Mouse (Mus musculus) G1E (cell line): ENCODE measurements around the gene Oxsm. TPM values are rescaled to one million over a fixed set of nuclear protein-coding genes. Genes with fewer than 3 reads are reported as not detected.
A peak's percentile ranks its signal among the peaks of the same experiment; 100 is the strongest.

Source experiments
- ATAC-seq: 2 replicates; pipeline ENCODE4 v1.8.0; 2016; ENCODE audit warnings: mild to moderate bottlenecking; ENCODE audit not compliant: insufficient number of reproducible peaks, poor library complexity, low FRiP score, severe bottlenecking; ENCODE audit errors: extremely low read depth
- DNase-seq: peaks from one replicate; pipeline ENCODE4 v3.0.0; 2012; ENCODE audit warnings: low spot score
- H3K27me3 ChIP-seq: 2 replicates; pipeline ENCODE4 v1.6.1; 2012; ENCODE audit warnings: mild to moderate bottlenecking, low read length, inconsistent platforms; ENCODE audit not compliant: insufficient read depth
- H3K36me3 ChIP-seq: replicated peaks from 2 replicates; pipeline ENCODE3; 2012; ENCODE audit warnings: mild to moderate bottlenecking, inconsistent platforms
- H3K4me1 ChIP-seq: 2 replicates; pipeline ENCODE4 v1.6.1; 2012; ENCODE audit warnings: low read depth, low read length, inconsistent platforms, mixed read lengths; ENCODE audit not compliant: insufficient read depth
- H3K4me3 ChIP-seq: 2 replicates; pipeline ENCODE4 v1.5.1; 2012; ENCODE audit warnings: low read depth, mild to moderate bottlenecking, inconsistent platforms, low read length, moderate library complexity, mixed read lengths
- H3K9me3 ChIP-seq: replicated peaks from 2 replicates; pipeline ENCODE4 v1.6.1; 2012; ENCODE audit warnings: inconsistent platforms
- CTCF ChIP-seq: IDR thresholded peaks from 2 replicates; pipeline ENCODE4 v1.5.1; 2012; ENCODE audit warnings: low read depth, low read length, inconsistent platforms, mixed read lengths
- GATA1 ChIP-seq: IDR thresholded peaks from 2 replicates; pipeline ENCODE4 v1.6.1; 2012; ENCODE audit warnings: borderline replicate concordance, low read length, inconsistent platforms, mixed read lengths
- GATA2 ChIP-seq: IDR thresholded peaks from 2 replicates; pipeline ENCODE4 v1.6.1; 2012; ENCODE audit warnings: low read depth, low read length, inconsistent platforms, borderline replicate concordance
- POLR2AphosphoS5 ChIP-seq: IDR thresholded peaks from 2 replicates; pipeline ENCODE4 v1.6.1; 2012; ENCODE audit warnings: low read depth, low read length, inconsistent platforms; ENCODE audit not compliant: insufficient replicate concordance
- TAL1 ChIP-seq: conservative IDR thresholded peaks from 2 replicates; pipeline ENCODE4 v1.6.1; 2012; ENCODE audit warnings: low read depth, low read length, inconsistent platforms, mixed read lengths
- polyA plus RNA-seq: library from polyadenylated mRNA; stranded (reverse); fragments of >175 nt; gene quantifications from 2 replicates; pipeline ENCODE4 v1.2.3, GENCODE M21; 2012
- total RNA-seq, 2 experiments: library from RNA; stranded (forward) in 1 of 2; stranded (reverse) in 1 of 2; fragments of 200-1000 nt in 1 of 2; fragments of >200 nt in 1 of 2; fragmentation: Nextera tagmentation in 1 of 2; gene quantifications; 2 replicates each; pipeline ENCODE4 v1.2.3; 2014 to 2017

Oxsm gene
- total and polyA plus RNA-seq, 3 experiments = 0.67 to 10.1 (median 9.8) TPM

GRCm38 (mm10) chr14:16244370-16244769, 5.2 kb downstream of the Oxsm start:
- TF ChIP-seq GATA1 = no peak
- Histone ChIP-seq H3K4me3 (no peak overlapping the region; the same call in 1 of the 2 replicates), H3K4me1 (peaks cover 45% of the 10 kb centered on the region), H3K27me3 (no peaks in the 10 kb centered on the region), H3K9me3 (no peaks in the 10 kb centered on the region), H3K36me3 (peaks cover 13% of the 10 kb centered on the region)
- no peak for ATAC-seq
- no peak for DNase-seq

- no peaks in the 10 kb centered on the region for H3K27me3 ChIP-seq
- DNase-seq (no peak), ATAC-seq (0 out of 2 replicates have a peak, but pooled peaks have one; percentile 1)
- peaks cover 45% of the 10 kb centered on the region for H3K4me1 ChIP-seq
- H3K4me3 ChIP-seq = peak overlapping the region; percentile 71
- H3K36me3 ChIP-seq = peaks cover 13% of the 10 kb centered on the region
- TF ChIP-seq GATA2 (no peak), CTCF (no peak), POLR2AphosphoS5 (no peak), GATA1 (no peak), TAL1 (no peak)
- H3K9me3 ChIP-seq = no peaks in the 10 kb centered on the region
Observed at GRCm38 (mm10) chr14:16243603-16244209, 5.9 kb downstream of the Oxsm start.

- Histone ChIP-seq H3K4me3 (peak overlapping the region; percentile 71), H3K36me3 (peaks cover 13% of the 10 kb centered on the region), H3K27me3 (no peaks in the 10 kb centered on the region), H3K4me1 (peaks cover 43% of the 10 kb centered on the region), H3K9me3 (no peaks in the 10 kb centered on the region)
- peak; percentile 74 for ATAC-seq
- peak; percentile 23 for DNase-seq
- no peak for TF ChIP-seq GATA2
Observed at GRCm38 (mm10) chr14:16242947-16243602, 6.5 kb downstream of the Oxsm start.

GRCm38 (mm10) chr14:16242193-16242815, 7.3 kb downstream of the Oxsm start:
- peaks cover 13% of the 10 kb centered on the region for H3K36me3 ChIP-seq
- H3K9me3 ChIP-seq = 0 out of 2 replicates have a peak, but pooled peaks cover 2% of the 10 kb centered on the region
- H3K4me1 ChIP-seq = peaks cover 38% of the 10 kb centered on the region
- no peak for TF ChIP-seq GATA1
- no peak for TF ChIP-seq TAL1
- no peak for TF ChIP-seq POLR2AphosphoS5
- TF ChIP-seq CTCF = no peak
- no peak for TF ChIP-seq GATA2
- H3K4me3 ChIP-seq = peak overlapping the region; percentile 71; the same call in 1 of the 2 replicates
- ATAC-seq = no peak
- H3K27me3 ChIP-seq = no peaks in the 10 kb centered on the region
- DNase-seq = no peak

- ATAC-seq = no peak
- no peaks in the 10 kb centered on the region for H3K4me1 ChIP-seq
- no peak for DNase-seq
- peaks cover 7% of the 10 kb centered on the region; the same call in 1 of the 2 replicates for H3K27me3 ChIP-seq
- H3K4me3 ChIP-seq = no peak overlapping the region
- H3K9me3 ChIP-seq = 0 out of 2 replicates have a peak, but pooled peaks cover 3% of the 10 kb centered on the region
- peaks cover 4% of the 10 kb centered on the region for H3K36me3 ChIP-seq
- TF ChIP-seq CTCF = no peak
- TF ChIP-seq TAL1 = no peak
- TF ChIP-seq POLR2AphosphoS5 = no peak
- no peak for TF ChIP-seq GATA1
- TF ChIP-seq GATA2 = no peak
Observed at GRCm38 (mm10) chr14:16236466-16236865, 13.1 kb downstream of the Oxsm start.

- H3K9me3 ChIP-seq = 0 out of 2 replicates have a peak, but pooled peaks cover 3% of the 10 kb centered on the region
- TF ChIP-seq GATA1 (no peak), TAL1 (no peak), POLR2AphosphoS5 (no peak), CTCF (no peak), GATA2 (no peak)
- DNase-seq = no peak
- no peaks in the 10 kb centered on the region for H3K36me3 ChIP-seq
- H3K4me3 ChIP-seq = no peak overlapping the region
- H3K4me1 ChIP-seq = no peaks in the 10 kb centered on the region
- H3K27me3 ChIP-seq = peaks cover 14% of the 10 kb centered on the region
- ATAC-seq = no peak
Observed at GRCm38 (mm10) chr14:16233515-16233914, 16.1 kb downstream of the Oxsm start.
